Mouse (Mus musculus) stomach, postnatal 0 days (tissue): Measurements from ENCODE around the gene Wdr34.

ENCODE experiments used
- CTCF ChIP-seq: IDR thresholded peaks from 2 replicates; pipeline ENCODE4 v1.5.1; 2016; ENCODE audit warnings: antibody characterized with exemption, low read depth, mild to moderate bottlenecking, moderate library complexity
- EP300 ChIP-seq: optimal IDR thresholded peaks from 2 replicates; pipeline ENCODE3; 2016; ENCODE audit warnings: antibody characterized with exemption

GRCm38 (mm10) chr2:30077502-30078348 lies 29.0 kb upstream of the Wdr34 start, which contains the start of gene Pkn3:
- TF ChIP-seq CTCF (peak; percentile 100), EP300 (no peak)
